ENCODE assay signal across 7 mouse cellular contexts in the genomic region with DNA sequence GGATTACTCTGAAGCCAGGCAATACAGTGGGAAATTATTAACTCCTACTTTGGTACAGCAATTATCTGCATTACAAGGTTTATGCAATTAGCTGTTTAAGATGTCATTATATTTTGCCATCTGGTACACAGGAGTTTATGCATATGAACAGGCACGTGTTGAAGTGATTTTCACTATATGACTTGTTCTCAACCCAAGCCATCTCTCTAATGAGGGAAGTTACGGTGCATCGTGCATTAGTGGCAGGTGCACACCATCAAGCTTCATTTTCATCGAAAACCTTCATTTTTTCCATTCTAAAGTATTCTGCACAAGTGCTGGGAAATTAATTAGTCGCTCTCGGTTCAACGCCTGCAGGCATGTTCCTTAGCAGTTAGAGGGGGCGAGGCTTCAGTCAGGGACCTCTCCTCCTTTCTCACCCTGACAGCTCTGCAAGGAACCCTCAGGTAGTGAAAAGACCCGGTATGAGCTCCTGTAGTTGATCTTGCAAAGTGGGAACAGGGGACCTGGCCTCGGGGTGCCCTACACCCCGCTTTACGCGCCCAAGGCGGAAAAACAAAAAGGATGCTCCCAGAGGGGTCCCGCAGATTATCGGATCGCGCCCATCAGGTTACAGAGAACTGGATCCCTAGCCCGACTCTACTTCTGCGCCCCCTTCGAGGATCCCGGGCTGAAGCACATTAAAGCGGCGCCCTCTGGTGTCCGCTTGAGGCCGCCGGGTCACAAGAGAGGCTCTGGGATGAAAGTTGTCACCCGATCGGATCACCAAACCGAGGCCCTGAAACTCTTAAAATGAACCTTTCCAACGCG. TPM values are rescaled to one million over a fixed set of nuclear protein-coding genes. Genes with fewer than 3 reads are reported as not detected.
DNase-seq lines count a peak whose midpoint lies in the region; ATAC-seq lines count a peak whose summit lies in the region.

No protein-coding gene starts in this region.

- peak overlapping the region; percentile 70 for H3K9ac ChIP-seq in embryonic facial prominence, embryonic 13.5 days
- peak overlapping the region; percentile 69 for H3K9ac ChIP-seq in limb, embryonic 13.5 days
- H3K9ac ChIP-seq in midbrain, embryonic 15.5 days = peak overlapping the region; percentile 21; the same call in 1 of the 2 replicates

- no peak for ATAC-seq in embryonic facial prominence, embryonic 13.5 days (ENCODE audit: insufficient number of reproducible peaks, insufficient read depth, low FRiP score, low TSS enrichment, low read depth)
- ATAC-seq in limb, embryonic 13.5 days (ENCODE audit: low FRiP score, low read depth) = peak; percentile 82
- peak; percentile 88 for ATAC-seq in midbrain, embryonic 15.5 days (replicated peaks)

- WGBS in embryonic facial prominence, embryonic 13.5 days = 6% methylated on average over 32 of the region's 32 CpGs
- WGBS in limb, embryonic 13.5 days = 4% methylated on average over 32 of the region's 32 CpGs
- 5% methylated on average over 32 of the region's 32 CpGs for WGBS in midbrain, embryonic 15.5 days

- peak overlapping the region; percentile 73 for H3K4me2 ChIP-seq in embryonic facial prominence, embryonic 13.5 days
- peak overlapping the region; percentile 76 for H3K4me2 ChIP-seq in limb, embryonic 13.5 days (replicated peaks)
- H3K4me2 ChIP-seq in midbrain, embryonic 15.5 days = peak overlapping the region; percentile 67

- H3K4me1 ChIP-seq in embryonic facial prominence, embryonic 13.5 days = peaks cover 9% of the 10 kb centered on the region
- H3K4me1 ChIP-seq in limb, embryonic 13.5 days = peaks cover 5% of the 10 kb centered on the region; the same call in 1 of the 2 replicates
- peaks cover 13% of the 10 kb centered on the region for H3K4me1 ChIP-seq in midbrain, embryonic 15.5 days

- H3K27ac ChIP-seq in embryonic facial prominence, embryonic 13.5 days = no peak overlapping the region
- H3K27ac ChIP-seq in limb, embryonic 13.5 days = no peak overlapping the region
- no peak overlapping the region for H3K27ac ChIP-seq in midbrain, embryonic 15.5 days

- no peaks in the 10 kb centered on the region for H3K9me3 ChIP-seq in embryonic facial prominence, embryonic 13.5 days
- no peaks in the 10 kb centered on the region for H3K9me3 ChIP-seq in limb, embryonic 13.5 days
- no peaks in the 10 kb centered on the region for H3K9me3 ChIP-seq in midbrain, embryonic 15.5 days

- H3K4me3 ChIP-seq in embryonic facial prominence, embryonic 13.5 days = peak overlapping the region; percentile 43
- peak overlapping the region; percentile 42 for H3K4me3 ChIP-seq in limb, embryonic 13.5 days
- peak overlapping the region; percentile 34 for H3K4me3 ChIP-seq in midbrain, embryonic 15.5 days

- H3K27me3 ChIP-seq in embryonic facial prominence, embryonic 13.5 days = peaks cover 12% of the 10 kb centered on the region; the same call in 1 of the 2 replicates
- H3K27me3 ChIP-seq in limb, embryonic 13.5 days = peaks cover 9% of the 10 kb centered on the region; the same call in 1 of the 2 replicates
- H3K27me3 ChIP-seq in midbrain, embryonic 15.5 days (replicated peaks) = peaks cover 12% of the 10 kb centered on the region; the same call in 1 of the 2 replicates

- H3K36me3 ChIP-seq in embryonic facial prominence, embryonic 13.5 days = no peaks in the 10 kb centered on the region
- H3K36me3 ChIP-seq in limb, embryonic 13.5 days = no peaks in the 10 kb centered on the region
- H3K36me3 ChIP-seq in midbrain, embryonic 15.5 days (replicated peaks) = no peaks in the 10 kb centered on the region

- DNase-seq in adrenal gland, postnatal 25 days = peak; percentile 80
- DNase-seq in heart, adult 8-10 months (ENCODE audit: low spot score) = peak; percentile 74
- DNase-seq in kidney, adult 8-10 months = peak; percentile 55 to 81
- peak; percentile 51 to 77 for DNase-seq in spleen, postnatal 10 days (ENCODE audit: low spot score in 2 of 2)

RNA-seq across cellular contexts. Expression of a gene that starts 27.0 kb away (rescaled TPM):
- total RNA-seq in adrenal gland, postnatal 25 days (2021) = 166 and 206 TPM in 2 replicates
- polyA plus RNA-seq in embryonic facial prominence, embryonic 13.5 days (2015; fragmentation: Nextera tagmentation; extraction: Ambion mirVana) = 59.9 and 71.0 TPM in 2 replicates
- total RNA-seq in heart, adult 8-10 months (2022) = 100 to 1,000 TPM; 109 to 137 (median 121) TPM
- polyA plus RNA-seq in limb, embryonic 13.5 days (2015; fragmentation: Nextera tagmentation; extraction: Ambion mirVana) = 88.3 and 88.4 TPM in 2 replicates
- polyA plus RNA-seq in midbrain, embryonic 15.5 days (2015; fragmentation: Nextera tagmentation; extraction: Ambion mirVana) = 26.5 and 27.8 TPM in 2 replicates

RNA-seq across cellular contexts. Expression of a gene that starts 32.4 kb away (rescaled TPM):
- total RNA-seq in adrenal gland, postnatal 25 days (2021) = 1.1 TPM in 1 of 2 replicates, not detected in the other
- polyA plus RNA-seq in embryonic facial prominence, embryonic 13.5 days (2015; fragmentation: Nextera tagmentation; extraction: Ambion mirVana) = 5.0 and 7.5 TPM in 2 replicates
- total RNA-seq in heart, adult 8-10 months (2022) = under 1 TPM in 2 of 4 experiments, not detected in 2; 0.23 to 0.41 TPM
- polyA plus RNA-seq in limb, embryonic 13.5 days (2015; fragmentation: Nextera tagmentation; extraction: Ambion mirVana) = 3.7 and 6.3 TPM in 2 replicates
- polyA plus RNA-seq in midbrain, embryonic 15.5 days (2015; fragmentation: Nextera tagmentation; extraction: Ambion mirVana) = 12.7 and 13.7 TPM in 2 replicates
